Comparison of ENCODE assay signal across 20 mouse cellular contexts in genomic region chrX:134741862-134742261, GRCm38 (mm10). TPM values are rescaled to one million over a fixed set of nuclear protein-coding genes. Genes with fewer than 3 reads are reported as not detected.
"Had no signal": no experiment of that assay in that cellular context is flagged by ENCODE, and none has a peak within 500 bp of the region (broad histone marks: within the 10 kb centered on the region; RNA-seq: fewer than 3 reads in every experiment).

No protein-coding gene starts in this region.

- DNase-seq: liver, postnatal 0 days; lung, adult 2 months; lung, postnatal 14 days; lung, postnatal 36 days; right cerebral cortex, postnatal 14 days; thymus, postnatal 14 days; thymus, postnatal 4 days had no signal

- H3K9me3 ChIP-seq: liver, embryonic 15.5 days; lung, embryonic 15.5 days; megakaryocyte, embryonic 14.5 days; midbrain, embryonic 13.5 days; midbrain, embryonic 15.5 days; neural tube, embryonic 13.5 days; neural tube, embryonic 15.5 days; stomach, embryonic 15.5 days had no signal

- H3K27ac ChIP-seq: liver, embryonic 15.5 days; lung, embryonic 15.5 days; macrophage; midbrain, embryonic 13.5 days; midbrain, embryonic 15.5 days; neural tube, embryonic 13.5 days; neural tube, embryonic 15.5 days; stomach, embryonic 15.5 days; stomach, postnatal 0 days had no signal

- H3K4me1 ChIP-seq: liver, embryonic 15.5 days; lung, embryonic 15.5 days; midbrain, embryonic 13.5 days; midbrain, embryonic 15.5 days; neural tube, embryonic 13.5 days; neural tube, embryonic 15.5 days; stomach, embryonic 15.5 days had no signal

- H3K27me3 ChIP-seq: liver, embryonic 15.5 days; neural tube, embryonic 15.5 days; stomach, embryonic 15.5 days had no signal

- H3K9ac ChIP-seq: liver, embryonic 15.5 days; liver, postnatal 0 days; lung, embryonic 15.5 days; midbrain, embryonic 13.5 days; midbrain, embryonic 15.5 days; neural tube, embryonic 13.5 days; neural tube, embryonic 15.5 days; stomach, embryonic 15.5 days had no signal

- H3K4me2 ChIP-seq: liver, embryonic 15.5 days; lung, embryonic 15.5 days; midbrain, embryonic 11.5 days; midbrain, embryonic 13.5 days; midbrain, embryonic 15.5 days; neural tube, embryonic 13.5 days; neural tube, embryonic 15.5 days; stomach, embryonic 15.5 days had no signal

- H3K4me3 ChIP-seq: liver, embryonic 15.5 days; lung, embryonic 15.5 days; megakaryocyte, embryonic 14.5 days; midbrain, embryonic 13.5 days; midbrain, embryonic 15.5 days; neural tube, embryonic 13.5 days; neural tube, embryonic 15.5 days; stomach, embryonic 15.5 days had no signal

- H3K36me3 ChIP-seq: liver, embryonic 15.5 days; lung, embryonic 15.5 days; midbrain, embryonic 13.5 days; midbrain, embryonic 15.5 days; neural tube, embryonic 13.5 days; neural tube, embryonic 15.5 days; stomach, embryonic 15.5 days had no signal

- ATAC-seq: liver, postnatal 0 days; lung, postnatal 0 days; midbrain, embryonic 13.5 days; midbrain, embryonic 15.5 days had no signal

RNA-seq across cellular contexts. Expression of gene Armcx1, which starts 24.1 kb away (rescaled TPM):
- total RNA-seq: monocyte, adult 5-6 weeks had no signal
